Mouse (Mus musculus): Measurements from ENCODE around the gene App.
A peak's percentile ranks its signal among the peaks of the same experiment; 100 is the strongest.

App gene

GRCm38 (mm10) chr16:84978589-84978988 lies 195.0 kb downstream of the App start:
- DNase-seq (ENCODE audit: low spot score in 2 of 2), result no peak

DNA sequence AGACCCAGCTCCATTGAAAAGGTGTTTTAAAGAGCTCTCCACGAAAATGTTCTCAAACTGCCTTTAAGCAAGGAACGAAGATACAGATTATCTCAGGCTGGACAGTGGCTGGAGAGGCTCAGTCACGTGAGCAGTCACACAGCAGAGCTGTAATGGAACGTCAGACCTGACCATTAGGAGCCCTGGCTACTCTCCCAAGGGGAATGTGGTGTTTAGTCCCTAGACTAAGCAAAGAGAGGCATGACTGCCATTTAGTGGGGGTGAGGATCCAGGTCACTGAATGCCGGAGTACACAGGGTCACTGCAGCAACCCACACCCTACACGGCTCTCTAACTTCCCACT lies 199.4 kb downstream of the App start:
- no peak for DNase-seq (ENCODE audit: low spot score in 2 of 2)

DNA sequence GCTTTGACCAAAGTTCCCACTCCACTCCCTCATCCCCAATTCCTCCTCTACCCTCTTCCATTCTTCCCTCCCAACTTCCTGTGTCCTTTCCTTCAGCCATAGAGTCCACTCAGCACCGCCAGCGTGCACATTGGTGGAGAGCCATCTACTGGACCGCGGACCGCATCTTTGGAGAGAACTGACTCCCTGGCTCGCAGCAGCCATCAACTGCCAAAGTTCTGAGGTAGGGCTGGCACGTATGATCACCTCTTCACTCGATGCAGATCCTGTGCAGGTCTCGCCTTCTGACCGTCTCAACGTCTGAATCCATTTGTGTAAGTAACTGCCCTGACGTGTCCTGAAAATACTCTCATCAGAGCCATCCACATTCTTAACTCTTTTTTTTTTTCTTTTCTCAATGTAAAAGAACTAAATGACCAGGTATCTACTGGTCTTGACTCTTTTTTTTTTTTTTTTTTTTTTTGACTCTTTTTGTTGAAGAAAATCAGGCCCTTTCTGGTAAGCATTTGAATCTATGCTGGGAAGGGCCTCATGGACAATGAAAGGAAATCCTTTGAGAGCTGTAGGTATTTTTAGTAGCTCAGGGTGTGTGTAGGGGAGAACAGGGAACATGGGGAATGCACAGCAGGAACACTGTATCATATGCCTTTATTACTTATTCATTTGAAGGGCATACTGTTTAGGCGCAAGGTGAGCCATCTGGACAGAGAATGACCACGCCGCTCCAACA lies 200.0 kb downstream of the App start:
- no peak for DNase-seq (ENCODE audit: low spot score in 2 of 2)

DNA sequence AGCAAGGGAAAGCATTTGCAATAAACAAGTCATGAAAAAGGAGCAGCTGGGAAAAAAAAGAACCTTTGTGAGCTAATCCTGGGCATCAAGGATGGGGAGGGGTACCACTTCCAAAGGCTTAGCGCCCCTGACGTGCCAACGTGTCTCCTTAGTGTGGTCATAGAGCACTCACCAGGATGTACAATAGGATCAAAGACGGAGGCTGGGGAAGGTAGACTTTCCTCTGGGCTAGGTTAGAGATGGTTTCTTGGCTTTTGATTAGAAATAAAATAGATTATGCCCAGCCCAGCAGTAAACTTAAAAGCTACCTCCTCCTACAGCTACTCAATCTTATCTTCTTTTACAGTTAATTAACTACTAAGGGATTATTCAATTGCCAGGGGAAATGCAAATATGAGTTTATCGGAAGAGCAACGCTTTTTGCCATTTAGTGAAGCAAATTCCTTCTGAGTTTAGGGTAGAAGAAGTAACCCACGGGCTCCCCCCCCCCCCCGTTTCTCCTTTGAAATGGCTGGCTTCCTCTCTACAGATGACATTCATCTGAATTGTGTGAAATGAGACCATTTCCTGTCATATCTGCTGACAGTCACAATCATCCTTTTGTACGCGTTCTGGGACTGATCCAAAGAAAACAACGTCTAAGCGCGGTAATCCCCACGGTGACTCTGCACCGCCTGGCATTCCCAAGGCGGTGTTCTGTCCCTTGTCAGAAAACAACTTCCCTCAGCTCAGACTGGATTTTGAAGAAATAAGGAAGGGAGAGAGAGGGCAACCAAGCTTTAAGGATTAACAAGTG lies 201.8 kb downstream of the App start:
- no peak for DNase-seq (ENCODE audit: low spot score in 2 of 2)

- no peak for DNase-seq (ENCODE audit: low spot score in 2 of 2)
These were observed 204.5 kb downstream of the App start for GRCm38 (mm10) chr16:84969026-84969425.

DNA sequence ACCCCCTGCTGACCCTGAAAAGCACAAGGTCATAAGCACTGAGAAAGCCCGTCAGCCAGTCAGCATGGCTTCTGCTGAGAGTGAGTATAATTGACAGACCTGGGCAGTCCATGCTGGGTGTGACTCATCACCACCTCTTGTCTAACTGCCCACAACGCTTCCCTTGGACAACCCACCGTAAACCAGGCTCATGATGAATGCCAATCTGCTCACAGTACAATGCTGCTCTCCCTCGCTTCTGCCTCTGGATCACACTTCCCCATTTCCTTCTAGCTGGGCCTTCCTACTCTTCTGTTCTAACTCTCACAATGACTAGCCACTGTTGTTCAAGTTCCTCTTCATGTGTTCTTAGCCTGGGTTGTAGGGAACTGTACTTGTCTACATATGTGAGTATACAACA lies 206.6 kb downstream of the App start:
- DNase-seq (ENCODE audit: low spot score in 2 of 2), result no peak

DNA sequence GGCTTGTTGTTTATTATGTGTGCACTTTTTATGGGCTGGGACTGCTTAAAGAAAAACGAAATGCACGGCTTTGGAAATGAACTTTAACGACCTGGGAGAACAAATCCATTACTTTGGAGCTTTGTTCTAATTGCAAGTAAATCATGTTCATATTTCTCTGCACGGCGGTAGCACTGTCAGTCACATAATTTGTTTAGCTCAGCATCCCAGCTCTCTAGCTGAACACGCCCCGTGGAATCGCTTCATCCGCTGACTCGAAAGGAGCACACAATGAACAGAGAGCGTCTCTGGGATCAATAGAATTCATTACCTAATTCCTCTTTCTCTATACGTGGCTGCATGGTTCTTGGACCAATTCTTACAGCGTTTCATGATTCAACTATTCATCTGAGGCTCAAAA lies 207.5 kb downstream of the App start:
- DNase-seq (ENCODE audit: low spot score in 2 of 2), result no peak

GRCm38 (mm10) chr16:84963960-84964359 lies 209.6 kb downstream of the App start:
- no peak for DNase-seq (ENCODE audit: low spot score in 2 of 2)

DNA sequence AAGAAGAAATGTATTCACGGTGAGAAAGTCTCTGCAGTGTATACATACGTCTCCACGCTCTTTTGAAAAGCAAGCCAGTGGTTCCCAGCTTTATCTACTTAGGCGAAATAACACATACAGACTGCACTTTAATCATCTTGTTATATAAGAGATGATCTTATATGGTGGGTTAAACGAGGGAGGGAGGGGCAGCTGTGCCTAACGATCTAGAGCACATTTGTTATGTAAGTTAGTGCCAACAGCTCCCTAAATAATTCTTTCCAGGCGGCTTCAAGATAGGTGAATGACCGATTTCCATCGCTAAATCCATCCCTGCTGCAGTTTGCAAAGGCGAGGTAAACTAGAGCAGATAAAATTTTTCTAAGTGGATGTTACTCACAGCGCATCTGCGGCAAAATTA lies 210.0 kb downstream of the App start:
- no peak for DNase-seq (ENCODE audit: low spot score in 2 of 2)

DNA sequence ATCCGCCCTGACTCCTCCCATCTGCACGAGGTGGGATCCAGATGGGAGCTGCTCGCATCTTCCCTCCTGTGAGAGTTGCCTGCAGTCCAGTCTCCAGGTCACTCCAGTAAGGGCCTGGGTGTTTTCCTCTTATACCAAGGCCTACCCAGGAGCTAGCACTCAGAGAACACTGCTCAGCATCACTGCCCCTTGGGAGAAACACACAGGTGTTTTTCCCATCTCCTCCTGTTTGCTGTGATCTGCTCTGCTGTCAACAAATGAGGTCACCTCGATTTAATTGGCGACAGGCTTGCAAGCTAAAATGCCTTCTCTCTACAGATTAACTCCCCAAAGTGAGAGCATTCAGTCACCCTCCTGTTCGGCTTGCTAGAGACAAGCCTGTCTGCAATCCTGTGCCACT lies 216.3 kb downstream of the App start:
- DNase-seq (ENCODE audit: low spot score in 2 of 2), result no peak

DNA sequence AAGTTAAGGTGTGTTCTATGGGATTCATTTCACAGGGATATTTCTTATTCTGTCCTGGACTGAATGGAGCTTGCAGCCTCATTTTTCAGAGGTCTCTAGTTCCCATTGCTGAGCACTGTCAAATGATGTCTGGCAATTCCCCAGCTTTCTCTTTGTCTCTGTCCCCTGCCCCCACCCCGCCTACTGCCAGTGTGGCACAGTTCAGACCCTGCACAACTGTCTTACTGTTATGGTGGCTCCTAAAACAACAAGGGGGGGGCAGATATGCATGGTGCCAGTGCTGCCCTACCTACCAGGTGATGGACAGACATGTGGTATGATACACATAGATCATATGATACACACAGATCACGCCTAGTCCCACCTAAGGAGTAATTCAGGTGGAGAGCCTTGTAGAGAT lies 216.9 kb downstream of the App start:
- no peak for DNase-seq (ENCODE audit: low spot score in 2 of 2)

DNA sequence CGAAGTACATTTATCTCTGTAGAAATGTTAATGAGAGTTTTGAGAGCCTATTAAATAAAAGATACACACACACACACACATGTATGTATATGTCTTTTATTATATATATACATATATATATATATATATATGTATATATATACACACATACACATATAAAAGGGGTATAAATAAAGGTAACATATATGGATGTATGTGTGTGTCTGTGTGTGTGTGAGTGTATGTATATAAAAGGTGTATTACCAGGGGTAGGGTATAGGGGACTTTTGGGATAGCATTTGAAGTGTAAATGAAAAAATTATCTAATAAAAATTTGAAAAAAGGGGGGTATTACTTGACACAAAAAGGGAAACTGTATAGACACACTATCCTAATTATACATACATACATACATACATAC lies 217.7 kb downstream of the App start:
- no peak for DNase-seq (ENCODE audit: low spot score in 2 of 2)

DNA sequence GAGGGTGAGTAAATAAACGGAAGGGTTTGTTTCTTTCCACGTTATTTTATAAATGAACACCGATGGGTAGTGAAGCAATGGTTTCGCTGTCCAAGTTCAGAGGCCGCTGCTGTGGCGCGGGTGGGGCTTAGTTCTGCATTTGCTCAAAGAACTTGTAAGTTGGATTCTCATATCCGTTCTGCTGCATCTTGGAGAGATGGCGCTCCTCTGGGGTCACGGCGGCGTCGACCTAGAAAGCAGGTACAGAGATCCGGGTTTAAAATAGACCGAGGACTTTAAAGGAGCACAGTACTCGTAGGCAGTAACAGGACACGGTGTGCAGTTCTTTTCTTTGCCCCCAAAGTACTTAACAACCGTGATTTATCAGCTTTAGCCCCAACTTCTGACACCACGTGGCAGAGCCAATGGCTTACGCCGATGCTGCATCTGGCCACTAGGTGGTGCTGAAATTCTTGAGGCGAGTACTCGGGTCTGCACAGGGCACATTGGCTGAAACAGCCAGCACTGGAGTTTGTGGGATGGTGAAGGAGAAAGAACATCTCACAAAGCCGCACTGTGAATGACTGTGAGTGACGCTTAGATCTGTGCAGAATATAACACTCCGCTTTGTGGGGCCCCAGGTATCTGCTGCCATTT lies 218.2 kb downstream of the App start:
- peak; percentile 37 to 78 for DNase-seq (ENCODE audit: low spot score in 2 of 2)

- DNase-seq (ENCODE audit: low spot score in 2 of 2), result no peak
These were observed 242.5 kb downstream of the App start for GRCm38 (mm10) chr16:84931024-84931423.

- DNase-seq (ENCODE audit: low spot score in 2 of 2), result no peak
These were observed 245.7 kb downstream of the App start for GRCm38 (mm10) chr16:84927827-84928226.

DNA sequence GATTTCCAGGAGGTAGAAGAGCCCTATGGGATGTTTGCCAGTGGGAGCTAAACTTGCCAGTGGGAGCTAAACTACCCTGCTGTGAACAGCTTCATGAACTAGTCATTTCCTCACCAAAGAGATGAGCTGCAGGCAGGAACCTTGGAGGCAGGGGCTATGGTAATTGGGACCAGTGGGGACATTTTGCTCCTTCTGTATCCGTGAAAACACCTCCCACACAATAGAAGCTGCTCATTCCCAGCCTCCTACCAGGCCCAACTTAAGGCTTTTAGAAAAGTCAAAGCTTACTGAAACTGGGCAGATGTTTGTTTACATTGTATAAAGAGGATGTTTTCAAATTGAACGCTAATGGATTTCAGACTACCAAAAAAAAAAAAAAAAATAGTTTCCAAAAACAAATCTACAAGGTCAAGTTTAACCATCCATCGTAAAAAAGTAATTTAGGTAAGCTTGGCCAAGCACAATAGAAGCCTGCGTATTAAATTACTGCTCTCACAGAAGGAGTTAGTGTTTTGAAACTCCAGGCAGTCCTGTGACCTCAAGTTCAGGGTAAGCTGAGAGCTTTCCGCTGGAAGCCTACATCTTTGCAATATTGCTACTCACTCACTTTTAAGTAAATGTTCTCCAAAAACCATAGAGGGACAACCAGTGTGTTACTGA lies 253.8 kb downstream of the App start:
- DNase-seq (ENCODE audit: low spot score in 2 of 2), result no peak

DNA sequence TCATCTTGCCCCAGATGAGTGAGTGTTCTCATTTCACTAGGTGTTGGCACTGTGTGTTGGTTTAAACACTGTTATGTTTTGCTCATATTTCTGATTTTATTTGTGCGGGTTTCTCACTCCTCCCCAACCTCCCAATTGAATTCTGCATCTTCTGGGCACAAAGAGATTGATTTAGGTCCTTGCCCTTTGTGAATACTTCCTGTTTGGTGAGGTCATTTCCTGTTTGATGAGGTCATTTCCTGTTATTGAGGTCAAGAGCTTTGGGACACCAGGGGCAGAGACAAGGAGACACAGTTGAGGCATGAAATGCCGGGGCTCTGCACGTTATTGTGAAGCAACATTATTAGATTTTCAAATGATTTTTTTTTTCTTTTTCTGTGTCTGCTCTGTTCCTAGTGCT lies 254.5 kb downstream of the App start:
- DNase-seq (ENCODE audit: low spot score in 2 of 2), result no peak

DNA sequence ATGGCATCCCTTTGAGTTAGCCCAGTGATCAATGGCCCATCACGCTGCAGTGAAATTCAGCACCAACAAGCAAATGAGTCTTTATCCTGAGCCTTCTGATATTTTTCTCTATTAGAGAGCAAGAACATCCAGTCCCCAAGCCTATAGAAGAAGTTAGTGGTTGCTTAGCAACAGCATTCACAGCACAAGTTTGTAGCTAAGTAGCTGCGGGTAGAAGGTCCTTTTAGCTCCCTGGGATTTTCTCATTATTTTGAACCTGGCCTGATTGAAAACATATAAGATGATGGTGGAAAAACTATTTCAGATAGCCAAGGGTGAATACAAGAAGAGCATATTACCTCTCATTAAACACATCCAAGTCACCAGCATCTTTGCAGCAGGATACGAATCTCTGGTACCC lies 256.8 kb downstream of the App start:
- DNase-seq (ENCODE audit: low spot score in 2 of 2), result no peak

DNA sequence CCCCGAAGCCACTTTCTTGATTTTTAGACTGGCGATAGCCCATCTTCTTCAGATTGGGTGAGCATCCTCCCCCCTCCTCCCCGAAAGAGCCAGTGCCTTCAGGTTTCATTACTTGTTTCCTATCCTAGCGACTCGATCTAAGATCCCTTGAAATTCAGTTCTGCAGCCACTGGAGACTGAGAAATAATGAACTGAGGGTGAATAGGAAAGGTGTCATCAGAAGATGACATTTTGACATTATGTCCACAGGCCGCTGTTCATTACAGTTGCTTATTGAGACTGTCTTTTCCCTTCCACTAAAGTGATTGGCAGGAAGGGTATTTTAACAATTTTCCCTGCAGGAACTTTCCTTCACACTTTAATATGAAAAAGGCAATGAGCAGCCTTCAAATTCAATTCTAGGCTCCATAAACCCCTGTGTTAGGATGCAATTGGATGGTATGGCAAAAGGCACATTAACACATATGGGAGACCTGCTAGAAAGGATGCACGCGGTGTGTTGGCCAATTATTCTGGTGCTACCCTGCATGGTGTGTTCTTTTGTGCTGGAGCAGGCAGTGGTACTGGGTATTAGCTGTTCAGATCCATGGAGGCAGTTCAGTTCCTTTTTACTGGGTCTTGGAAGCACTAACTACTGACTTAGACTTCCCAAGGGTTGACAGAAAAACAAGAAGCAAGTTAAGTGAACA lies 261.9 kb downstream of the App start:
- DNase-seq (ENCODE audit: low spot score in 2 of 2), result no peak

DNA sequence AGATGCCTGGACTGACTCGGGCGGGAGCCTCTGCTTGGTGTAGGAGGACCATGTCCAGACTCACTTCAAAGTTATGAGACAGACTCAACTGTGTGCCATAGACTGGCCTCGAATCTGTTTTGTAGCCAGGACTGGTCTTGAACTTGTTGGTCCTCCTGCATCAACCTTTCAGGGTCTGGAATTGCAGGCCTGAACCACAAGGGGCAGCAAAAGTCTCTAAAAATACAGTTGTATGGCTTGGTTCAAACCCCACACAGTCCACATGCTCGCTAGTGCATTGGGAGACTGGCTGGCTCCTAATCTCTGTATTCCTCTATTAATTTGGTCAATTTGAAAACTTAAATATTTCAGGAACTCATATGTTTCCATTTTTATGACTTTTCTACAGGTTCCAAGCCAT lies 270.6 kb downstream of the App start:
- no peak for DNase-seq (ENCODE audit: low spot score in 2 of 2)
